Mouse (Mus musculus): Measurements from ENCODE around the gene Cacna1i. TPM values are rescaled to one million over a fixed set of nuclear protein-coding genes. Genes with fewer than 3 reads are reported as not detected.

Cacna1i gene
- polyA plus RNA-seq, 1 experiment from 2014 or later: not detected

DNA sequence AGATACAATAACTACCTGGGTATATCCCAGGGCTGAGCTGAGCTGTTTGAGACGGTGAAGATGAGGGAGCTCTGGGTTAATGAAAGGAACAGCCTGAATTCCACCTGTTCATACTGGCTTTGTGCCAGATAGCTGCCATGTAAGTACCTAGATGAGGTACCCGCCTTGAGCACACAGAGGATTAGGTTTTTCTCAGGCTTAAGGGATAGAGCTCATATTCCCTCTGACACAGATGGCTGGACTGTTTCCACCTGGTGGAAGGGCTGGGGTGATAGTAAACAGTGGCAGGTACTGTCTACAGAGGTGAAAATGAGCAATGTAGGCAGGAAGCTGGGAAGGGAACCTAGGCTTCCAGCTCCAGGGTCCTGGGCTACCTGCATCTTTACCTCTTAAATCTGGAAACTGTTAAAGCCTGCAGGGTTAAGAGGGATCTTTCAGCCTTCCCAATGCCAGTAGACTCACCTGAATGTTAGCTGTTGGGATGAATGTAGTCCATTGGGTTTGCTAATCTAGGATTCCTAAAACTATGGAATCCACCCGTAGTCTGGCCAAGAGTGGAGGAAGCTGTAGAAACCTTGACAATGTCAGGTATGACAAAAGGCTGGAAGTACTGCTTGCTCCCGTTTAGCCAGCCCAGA, 29.3 kb upstream of the Cacna1i start:
- Histone ChIP-seq H3K36me3 (ENCODE audit: insufficient read depth, low read length) (peaks cover 23% of the 10 kb centered on the region), H3K4me2 (ENCODE audit: low read length) (peak overlapping the region; percentile 98), H3K9me3 (replicated peaks; ENCODE audit: low read length) (no peaks in the 10 kb centered on the region), H3K4me3 (replicated peaks; ENCODE audit: low read depth, low read length) (peak overlapping the region; percentile 90; the same call in 1 of the 2 replicates), H3K27me3 (ENCODE audit: insufficient read depth, low read length) (no peaks in the 10 kb centered on the region), H3K27ac (peak overlapping the region; percentile 62; the same call in 1 of the 2 replicates), H3K9ac (ENCODE audit: low read depth, low read length) (peak overlapping the region; percentile 98; the same call in 1 of the 2 replicates), H3K4me1 (replicated peaks; ENCODE audit: insufficient read depth, low read length) (peaks cover 28% of the 10 kb centered on the region)
- DNase-seq (ENCODE audit: low spot score) (no peak), ATAC-seq (replicated peaks; ENCODE audit: low FRiP score, low read depth) (no peak)
- TF ChIP-seq CTCF (IDR thresholded peaks at IDR 0.05; ENCODE audit: low read depth): no peak
- 26% methylated on average over 4 of the region's 4 CpGs for WGBS

DNA sequence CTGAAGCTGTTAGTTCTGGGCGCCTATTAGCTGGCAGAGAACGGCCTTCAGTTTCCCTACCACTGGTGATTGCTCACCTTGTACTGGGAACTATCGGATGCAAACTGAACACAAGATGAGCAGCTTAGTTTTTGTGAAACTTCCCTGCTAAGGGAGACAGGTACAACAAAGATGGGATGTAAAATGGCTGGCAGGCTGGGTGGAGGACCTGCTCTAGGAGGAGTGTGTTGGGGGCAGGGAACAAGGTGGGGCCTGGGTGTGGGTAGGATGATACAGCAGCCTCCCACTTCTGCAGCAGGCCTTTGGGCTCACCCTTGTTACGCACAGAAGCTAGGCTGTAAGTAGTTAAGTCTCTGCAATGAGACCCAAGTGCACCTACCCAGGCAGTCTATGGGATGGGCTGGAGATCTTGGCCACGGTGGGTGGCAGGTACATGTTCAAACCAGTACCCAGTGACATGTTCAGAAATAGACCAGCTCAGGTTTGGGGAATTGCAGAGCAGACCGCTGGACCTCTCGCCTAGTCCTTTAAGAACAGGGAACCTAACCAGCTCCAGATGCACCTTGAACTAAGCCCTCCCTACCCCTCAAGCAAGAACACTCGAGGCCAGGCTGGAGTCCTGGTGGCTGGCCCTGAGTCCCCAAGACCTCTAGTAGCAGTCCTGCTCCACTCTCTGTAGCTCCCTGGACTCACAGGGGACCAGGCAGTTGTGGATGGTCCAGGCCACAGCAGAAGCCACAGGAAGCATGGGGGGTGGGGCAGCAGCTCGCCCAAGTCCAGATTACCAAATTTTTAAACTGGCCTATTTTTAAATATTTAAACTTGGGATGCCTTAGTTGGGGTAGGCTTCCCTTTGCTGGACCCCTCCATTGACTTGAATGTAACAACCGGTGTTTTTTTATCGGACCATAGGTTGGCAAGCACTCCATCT, 28.5 kb upstream of the Cacna1i start:
- H3K4me1 ChIP-seq (replicated peaks; ENCODE audit: insufficient read depth, low read length): peaks cover 27% of the 10 kb centered on the region
- ATAC-seq (replicated peaks; ENCODE audit: low FRiP score, low read depth) (no peak), DNase-seq (ENCODE audit: low spot score) (no peak)
- H3K27ac ChIP-seq: peak overlapping the region; percentile 62; the same call in 1 of the 2 replicates
- no peak for TF ChIP-seq CTCF (IDR thresholded peaks at IDR 0.05; ENCODE audit: low read depth)
- H3K9ac ChIP-seq (ENCODE audit: low read depth, low read length): peak overlapping the region; percentile 98; the same call in 1 of the 2 replicates
- no peak overlapping the region for H3K4me3 ChIP-seq (replicated peaks; ENCODE audit: low read depth, low read length)
- H3K4me2 ChIP-seq (ENCODE audit: low read length): no peak overlapping the region
- peaks cover 23% of the 10 kb centered on the region for H3K36me3 ChIP-seq (ENCODE audit: insufficient read depth, low read length)
- no peaks in the 10 kb centered on the region for H3K27me3 ChIP-seq (ENCODE audit: insufficient read depth, low read length)
- WGBS: 58% methylated on average over 11 of the region's 11 CpGs
- H3K9me3 ChIP-seq (replicated peaks; ENCODE audit: low read length): no peaks in the 10 kb centered on the region

DNA sequence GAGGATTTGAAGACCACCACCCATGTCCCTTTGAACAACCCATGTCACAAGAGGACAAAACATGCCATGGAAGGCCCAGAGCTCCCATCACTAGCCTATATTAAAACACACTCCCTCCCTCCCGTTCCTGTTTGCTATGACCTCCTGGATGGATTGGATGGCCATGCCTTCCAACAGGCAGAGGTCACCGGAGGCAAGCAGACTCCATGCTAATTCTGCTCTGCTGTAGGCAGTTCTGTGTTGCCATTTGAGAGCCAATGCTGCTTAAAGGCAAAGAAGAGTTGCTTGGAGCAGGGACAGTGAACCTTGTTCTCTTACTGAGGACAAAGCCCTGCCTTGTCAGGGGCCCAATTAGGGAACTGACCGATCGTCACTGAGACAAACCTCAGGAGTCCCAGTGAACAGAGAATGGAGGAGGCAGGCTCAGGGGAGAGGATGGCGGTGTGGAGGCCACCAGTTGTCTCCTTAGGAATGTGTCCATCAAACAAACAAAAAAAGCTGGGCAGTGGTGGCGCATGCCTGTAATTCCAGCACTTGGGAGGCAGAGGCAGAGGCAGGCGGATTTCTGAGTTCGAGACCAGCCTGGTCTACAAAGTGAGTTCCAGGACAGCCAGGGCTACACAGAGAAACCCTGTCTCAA, 27.5 kb upstream of the Cacna1i start:
- peaks cover 23% of the 10 kb centered on the region for H3K36me3 ChIP-seq (ENCODE audit: insufficient read depth, low read length)
- H3K4me1 ChIP-seq (replicated peaks; ENCODE audit: insufficient read depth, low read length): peaks cover 19% of the 10 kb centered on the region; the same call in 1 of the 2 replicates
- no peak overlapping the region for H3K9ac ChIP-seq (ENCODE audit: low read depth, low read length)
- WGBS: 75% methylated on average over 8 of the region's 8 CpGs
- DNase-seq (ENCODE audit: low spot score) (no peak), ATAC-seq (replicated peaks; ENCODE audit: low FRiP score, low read depth) (no peak)
- H3K27ac ChIP-seq: no peak overlapping the region
- no peak overlapping the region for H3K4me2 ChIP-seq (ENCODE audit: low read length)
- H3K9me3 ChIP-seq (replicated peaks; ENCODE audit: low read length): no peaks in the 10 kb centered on the region
- no peaks in the 10 kb centered on the region for H3K27me3 ChIP-seq (ENCODE audit: insufficient read depth, low read length)
- TF ChIP-seq CTCF (IDR thresholded peaks at IDR 0.05; ENCODE audit: low read depth): no peak
- no peak overlapping the region for H3K4me3 ChIP-seq (replicated peaks; ENCODE audit: low read depth, low read length)

DNA sequence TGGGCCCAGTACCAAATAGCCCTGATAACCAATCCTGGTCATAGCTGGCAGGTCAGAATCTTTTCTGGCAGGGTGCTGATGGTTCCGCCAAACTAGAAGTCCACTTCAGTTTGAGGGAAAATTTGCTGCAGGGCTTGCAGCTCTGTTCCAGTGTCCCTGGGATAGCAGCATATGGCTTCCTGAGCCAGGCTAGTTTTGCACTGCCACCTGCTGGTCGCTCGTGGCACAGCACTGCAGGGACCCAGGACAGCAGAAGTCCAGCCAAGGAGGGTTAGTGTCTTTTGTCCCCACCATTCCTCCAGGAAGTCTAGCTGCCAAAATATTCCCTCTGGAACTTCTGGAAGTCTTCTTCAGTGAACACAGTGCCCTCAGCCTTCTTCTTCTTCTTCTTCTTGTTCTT, 26.4 kb upstream of the Cacna1i start:
- TF ChIP-seq CTCF (IDR thresholded peaks at IDR 0.05; ENCODE audit: low read depth): peak; percentile 97
- H3K27ac ChIP-seq: no peak overlapping the region
- no peak overlapping the region for H3K9ac ChIP-seq (ENCODE audit: low read depth, low read length)
- H3K4me2 ChIP-seq (ENCODE audit: low read length): no peak overlapping the region
- WGBS: 12% methylated on average over 3 of the region's 3 CpGs
- H3K4me3 ChIP-seq (replicated peaks; ENCODE audit: low read depth, low read length): no peak overlapping the region
- H3K36me3 ChIP-seq (ENCODE audit: insufficient read depth, low read length): peaks cover 23% of the 10 kb centered on the region
- peak; percentile 83 for DNase-seq (ENCODE audit: low spot score)
- H3K27me3 ChIP-seq (ENCODE audit: insufficient read depth, low read length): no peaks in the 10 kb centered on the region
- H3K9me3 ChIP-seq (replicated peaks; ENCODE audit: low read length): no peaks in the 10 kb centered on the region
- ATAC-seq (replicated peaks; ENCODE audit: low FRiP score, low read depth): no peak
- H3K4me1 ChIP-seq (replicated peaks; ENCODE audit: insufficient read depth, low read length): peaks cover 19% of the 10 kb centered on the region; the same call in 1 of the 2 replicates

DNA sequence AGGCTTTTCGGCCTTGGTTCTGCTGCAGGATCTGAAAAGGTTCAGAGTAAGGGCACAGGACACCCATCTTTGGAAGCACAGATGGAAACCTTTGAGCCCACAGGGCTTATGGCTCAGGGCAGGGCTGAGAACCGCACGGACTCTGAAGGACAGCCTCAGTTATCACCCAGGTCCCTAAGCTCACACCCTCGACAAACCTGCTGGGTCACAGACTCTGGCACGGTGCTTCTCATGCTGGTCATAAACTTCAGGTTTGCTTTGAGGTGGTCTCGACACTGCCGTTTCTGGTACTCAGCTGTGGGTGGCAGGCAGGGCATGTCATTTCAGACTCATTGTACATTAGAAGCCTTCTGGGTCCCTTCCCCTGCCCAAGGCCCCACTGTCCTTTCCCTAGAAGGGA, 25.9 kb upstream of the Cacna1i start:
- no peak overlapping the region for H3K9ac ChIP-seq (ENCODE audit: low read depth, low read length)
- no peak for ATAC-seq (replicated peaks; ENCODE audit: low FRiP score, low read depth)
- 76% methylated on average over 7 of the region's 7 CpGs for WGBS
- H3K27ac ChIP-seq: no peak overlapping the region
- H3K4me2 ChIP-seq (ENCODE audit: low read length): no peak overlapping the region
- H3K36me3 ChIP-seq (ENCODE audit: insufficient read depth, low read length): peaks cover 22% of the 10 kb centered on the region
- no peaks in the 10 kb centered on the region for H3K27me3 ChIP-seq (ENCODE audit: insufficient read depth, low read length)
- no peak for DNase-seq (ENCODE audit: low spot score)
- H3K4me3 ChIP-seq (replicated peaks; ENCODE audit: low read depth, low read length): no peak overlapping the region
- H3K9me3 ChIP-seq (replicated peaks; ENCODE audit: low read length): no peaks in the 10 kb centered on the region
- H3K4me1 ChIP-seq (replicated peaks; ENCODE audit: insufficient read depth, low read length): peaks cover 19% of the 10 kb centered on the region; the same call in 1 of the 2 replicates
- TF ChIP-seq CTCF (IDR thresholded peaks at IDR 0.05; ENCODE audit: low read depth): no peak
